Mouse (Mus musculus): ENCODE measurements at regions not wholly inside any gene's neighbourhood (a gene's known extent, or its start where the extent isn't known, plus 50 kb on each side); places are given as distances from the start of the nearest gene placed in this dataset.
"Not testable (repeated sequence)": the region's sequence is repeated elsewhere in the genome, so short reads cannot be mapped to it uniquely, and the experiment has no call there.

- DNase-seq (ENCODE audit: low spot score), result no peak
These were observed 158.3 kb upstream of the Ptprz1 start for GRCm38 (mm10) chr6:22716864-22717557.

GRCm38 (mm10) chr6:22716144-22716856, 159.0 kb upstream of the Ptprz1 start:
- DNase-seq (ENCODE audit: low spot score), result no peak

GRCm38 (mm10) chr6:22698187-22698586, 177.1 kb upstream of the Ptprz1 start:
- no peak for DNase-seq (ENCODE audit: low spot score)

- DNase-seq (ENCODE audit: low spot score), result no peak
These were observed 186.6 kb upstream of the Ptprz1 start for GRCm38 (mm10) chr6:22688678-22689126.

- no peak for DNase-seq (ENCODE audit: low spot score)
These were observed 200.7 kb upstream of the Ptprz1 start for GRCm38 (mm10) chr6:22674586-22674929.

GRCm38 (mm10) chr6:22673919-22674585, 201.2 kb upstream of the Ptprz1 start:
- no peak for DNase-seq (ENCODE audit: low spot score)

GRCm38 (mm10) chr6:22671524-22671923, 203.8 kb upstream of the Ptprz1 start:
- no peak for DNase-seq (ENCODE audit: low spot score)

- no peak for DNase-seq (ENCODE audit: low spot score)
These were observed 206.9 kb upstream of the Ptprz1 start for GRCm38 (mm10) chr6:22668190-22668975.

GRCm38 (mm10) chr6:22657401-22657800, 217.9 kb upstream of the Ptprz1 start:
- not testable (repeated sequence) for DNase-seq (ENCODE audit: low spot score)

GRCm38 (mm10) chr6:22640100-22640499, 235.2 kb upstream of the Ptprz1 start:
- DNase-seq (ENCODE audit: low spot score), result no peak

- no peak for DNase-seq (ENCODE audit: low spot score)
These were observed 240.2 kb upstream of the Ptprz1 start for GRCm38 (mm10) chr6:22635141-22635540.

GRCm38 (mm10) chr6:22634740-22635139, 240.6 kb upstream of the Ptprz1 start:
- DNase-seq (ENCODE audit: low spot score), result no peak

- no peak for DNase-seq (ENCODE audit: low spot score)
These were observed 235.5 kb upstream of the Fam3c start for GRCm38 (mm10) chr6:22591592-22591991.

GRCm38 (mm10) chr6:22584851-22585250, 228.8 kb upstream of the Fam3c start:
- DNase-seq (ENCODE audit: low spot score), result no peak

- no peak for DNase-seq (ENCODE audit: low spot score)
These were observed 216.9 kb upstream of the Fam3c start for GRCm38 (mm10) chr6:22572925-22573324.

- DNase-seq (ENCODE audit: low spot score), result no peak
These were observed 211.8 kb upstream of the Fam3c start for GRCm38 (mm10) chr6:22567891-22568290.

GRCm38 (mm10) chr6:22548296-22549245, 192.5 kb upstream of the Fam3c start:
- no peak for DNase-seq (ENCODE audit: low spot score)

GRCm38 (mm10) chr6:22541603-22542002, 185.6 kb upstream of the Fam3c start:
- no peak for DNase-seq (ENCODE audit: low spot score)

- no peak for DNase-seq (ENCODE audit: low spot score)
These were observed 182.2 kb upstream of the Fam3c start for GRCm38 (mm10) chr6:22538254-22538653.

- no peak for DNase-seq (ENCODE audit: low spot score)
These were observed 168.3 kb upstream of the Fam3c start for GRCm38 (mm10) chr6:22524384-22524783.

- DNase-seq (ENCODE audit: low spot score), result no peak
These were observed 167.7 kb upstream of the Fam3c start for GRCm38 (mm10) chr6:22523582-22524234.
